Mouse (Mus musculus) stomach, embryonic 14.5 days (tissue): ENCODE measurements at regions not wholly inside any gene's neighbourhood (a gene's known extent, or its start where the extent isn't known, plus 50 kb on each side); places are given as distances from the start of the nearest gene placed in this dataset.

ENCODE experiments used
- ATAC-seq: fragments of 200-750 bp; cut with Nextera tagmentation; 2 replicates; pipeline ENCODE4 v1.8.0; 2017; ENCODE audit warnings: low read depth, moderate TSS enrichment; ENCODE audit not compliant: insufficient number of reproducible peaks, insufficient read depth, low FRiP score
- H3K27ac ChIP-seq: fragments of 300-500 bp; sonication (generic); 2 replicates; pipeline ENCODE4 v1.5.1; 2014; ENCODE audit warnings: mild to moderate bottlenecking, low read length, moderate library complexity, mixed read lengths
- H3K27me3 ChIP-seq: fragments of 300-500 bp; sonication (generic); 2 replicates; pipeline ENCODE4 v1.6.1; 2014; ENCODE audit warnings: low read length, control low read depth, mixed read lengths; ENCODE audit not compliant: control insufficient read depth, insufficient read depth
- H3K36me3 ChIP-seq: fragments of 300-500 bp; sonication (generic); 2 replicates; pipeline ENCODE4 v1.6.1; 2014; ENCODE audit warnings: mild to moderate bottlenecking, control low read depth, low read length, moderate library complexity, mixed read lengths; ENCODE audit not compliant: control insufficient read depth, insufficient read depth
- H3K4me1 ChIP-seq: fragments of 300-500 bp; sonication (generic); 2 replicates; pipeline ENCODE4 v1.6.1; 2014; ENCODE audit warnings: low read length, control low read depth, mixed read lengths; ENCODE audit not compliant: control insufficient read depth, insufficient read depth
- H3K4me2 ChIP-seq: fragments of 300-500 bp; sonication (generic); replicated peaks from 2 replicates; pipeline ENCODE4 v1.6.1; 2014; ENCODE audit warnings: low read depth, low read length, control low read depth
- H3K4me3 ChIP-seq: fragments of 300-500 bp; sonication (generic); 2 replicates; pipeline ENCODE4 v1.5.1; 2014; ENCODE audit warnings: low read depth, low read length, control low read depth
- H3K9ac ChIP-seq: fragments of 300-500 bp; sonication (generic); replicated peaks from 2 replicates; pipeline ENCODE4 v1.6.1; 2014; ENCODE audit warnings: low read depth, mild to moderate bottlenecking, control low read depth, low read length, moderate library complexity, mixed read lengths
- H3K9me3 ChIP-seq: fragments of 300-500 bp; sonication (generic); 2 replicates; pipeline ENCODE4 v1.6.1; 2016; ENCODE audit warnings: low read depth, low read length, control low read depth; ENCODE audit not compliant: control insufficient read depth
- WGBS: fragments of 180-500 bp; shearing (Covaris S2); extraction: QIAGEN DNeasy Blood & Tissue Kit; methylation state at CpG from one replicate; pipeline ENCODE4 v1.1.7; 2014; 5-methylcytosine and 5-hydroxymethylcytosine counted together

- H3K9ac ChIP-seq = no peak overlapping the region
- no peaks in the 10 kb centered on the region for H3K36me3 ChIP-seq
- H3K27me3 ChIP-seq = no peaks in the 10 kb centered on the region
- no peak overlapping the region for H3K27ac ChIP-seq
- H3K4me2 ChIP-seq = no peak overlapping the region
- no peak overlapping the region for H3K4me3 ChIP-seq
- ATAC-seq = peak; percentile 65; the same call in 1 of the 2 replicates
- no peaks in the 10 kb centered on the region for H3K4me1 ChIP-seq
- WGBS = 66% methylated on average over 9 of the region's 9 CpGs
- no peaks in the 10 kb centered on the region for H3K9me3 ChIP-seq
Measured at GRCm38 (mm10) chr6:37618990-37619389, 89.0 kb downstream of the Akr1d1 start.

- Histone ChIP-seq H3K9ac (no peak overlapping the region), H3K4me3 (no peak overlapping the region), H3K27me3 (no peaks in the 10 kb centered on the region), H3K36me3 (no peaks in the 10 kb centered on the region), H3K4me2 (no peak overlapping the region), H3K4me1 (no peaks in the 10 kb centered on the region), H3K9me3 (no peaks in the 10 kb centered on the region), H3K27ac (no peak overlapping the region)
- WGBS = 40% methylated on average over 7 of the region's 7 CpGs
- no peak for ATAC-seq
Measured at GRCm38 (mm10) chr6:37621364-37622029, 91.5 kb downstream of the Akr1d1 start.

- 81% methylated on average over 2 of the region's 2 CpGs for WGBS
- H3K9me3 ChIP-seq = no peaks in the 10 kb centered on the region
- no peak for ATAC-seq
- no peak overlapping the region for H3K27ac ChIP-seq
- H3K36me3 ChIP-seq = no peaks in the 10 kb centered on the region
- no peak overlapping the region for H3K9ac ChIP-seq
- H3K4me2 ChIP-seq = no peak overlapping the region
- H3K4me1 ChIP-seq = no peaks in the 10 kb centered on the region
- no peaks in the 10 kb centered on the region for H3K27me3 ChIP-seq
- H3K4me3 ChIP-seq = no peak overlapping the region
Measured at GRCm38 (mm10) chr6:37622273-37622672, 92.3 kb downstream of the Akr1d1 start.

GRCm38 (mm10) chr6:37627206-37627605 is 97.2 kb downstream of the Akr1d1 start:
- Histone ChIP-seq H3K27me3 (no peaks in the 10 kb centered on the region), H3K4me1 (no peaks in the 10 kb centered on the region), H3K9me3 (no peaks in the 10 kb centered on the region), H3K27ac (no peak overlapping the region), H3K4me3 (no peak overlapping the region), H3K9ac (no peak overlapping the region), H3K4me2 (no peak overlapping the region), H3K36me3 (no peaks in the 10 kb centered on the region)
- WGBS = 59% methylated on average over 5 of the region's 5 CpGs
- ATAC-seq = 0 out of 2 replicates have a peak, but pooled peaks have one; percentile 18

GRCm38 (mm10) chr6:37633948-37634347 is 104.0 kb downstream of the Akr1d1 start:
- Histone ChIP-seq H3K4me3 (no peak overlapping the region), H3K27ac (no peak overlapping the region), H3K36me3 (no peaks in the 10 kb centered on the region), H3K9ac (no peak overlapping the region), H3K27me3 (no peaks in the 10 kb centered on the region), H3K4me2 (no peak overlapping the region), H3K4me1 (no peaks in the 10 kb centered on the region; the same call in 1 of the 2 replicates), H3K9me3 (no peaks in the 10 kb centered on the region)
- 83% methylated on average over 1 of the region's 1 CpGs for WGBS
- no peak for ATAC-seq

GRCm38 (mm10) chr6:37642066-37642465 is 112.1 kb downstream of the Akr1d1 start:
- no peak for ATAC-seq
- Histone ChIP-seq H3K9ac (no peak overlapping the region), H3K4me2 (no peak overlapping the region), H3K27ac (no peak overlapping the region), H3K4me3 (no peak overlapping the region), H3K27me3 (no peaks in the 10 kb centered on the region), H3K36me3 (no peaks in the 10 kb centered on the region), H3K4me1 (no peaks in the 10 kb centered on the region), H3K9me3 (no peaks in the 10 kb centered on the region)
- WGBS = 44% methylated on average over 4 of the region's 4 CpGs

GRCm38 (mm10) chr6:37642701-37643121 is 112.7 kb downstream of the Akr1d1 start:
- Histone ChIP-seq H3K4me3 (no peak overlapping the region), H3K27ac (no peak overlapping the region), H3K27me3 (no peaks in the 10 kb centered on the region), H3K4me2 (no peak overlapping the region), H3K36me3 (no peaks in the 10 kb centered on the region), H3K9me3 (no peaks in the 10 kb centered on the region), H3K9ac (no peak overlapping the region), H3K4me1 (no peaks in the 10 kb centered on the region)
- ATAC-seq = no peak
- 51% methylated on average over 8 of the region's 8 CpGs for WGBS

GRCm38 (mm10) chr6:37643176-37643575 is 113.2 kb downstream of the Akr1d1 start:
- Histone ChIP-seq H3K27ac (no peak overlapping the region), H3K4me2 (no peak overlapping the region), H3K27me3 (no peaks in the 10 kb centered on the region), H3K9ac (no peak overlapping the region), H3K4me1 (no peaks in the 10 kb centered on the region), H3K4me3 (no peak overlapping the region), H3K9me3 (no peaks in the 10 kb centered on the region), H3K36me3 (no peaks in the 10 kb centered on the region)
- ATAC-seq = no peak
- 56% methylated on average over 4 of the region's 4 CpGs for WGBS

- H3K9ac ChIP-seq = no peak overlapping the region
- no peaks in the 10 kb centered on the region for H3K27me3 ChIP-seq
- H3K4me3 ChIP-seq = no peak overlapping the region
- no peak for ATAC-seq
- H3K27ac ChIP-seq = no peak overlapping the region
- no peaks in the 10 kb centered on the region for H3K36me3 ChIP-seq
- no peaks in the 10 kb centered on the region for H3K4me1 ChIP-seq
- 41% methylated on average over 2 of the region's 2 CpGs for WGBS
- no peaks in the 10 kb centered on the region for H3K9me3 ChIP-seq
- no peak overlapping the region for H3K4me2 ChIP-seq
Measured at GRCm38 (mm10) chr6:37643718-37644117, 113.7 kb downstream of the Akr1d1 start.
